Mouse (Mus musculus): ENCODE measurements at regions not wholly inside any gene's neighbourhood (a gene's known extent, or its start where the extent isn't known, plus 50 kb on each side); places are given as distances from the start of the nearest gene placed in this dataset.

DNA sequence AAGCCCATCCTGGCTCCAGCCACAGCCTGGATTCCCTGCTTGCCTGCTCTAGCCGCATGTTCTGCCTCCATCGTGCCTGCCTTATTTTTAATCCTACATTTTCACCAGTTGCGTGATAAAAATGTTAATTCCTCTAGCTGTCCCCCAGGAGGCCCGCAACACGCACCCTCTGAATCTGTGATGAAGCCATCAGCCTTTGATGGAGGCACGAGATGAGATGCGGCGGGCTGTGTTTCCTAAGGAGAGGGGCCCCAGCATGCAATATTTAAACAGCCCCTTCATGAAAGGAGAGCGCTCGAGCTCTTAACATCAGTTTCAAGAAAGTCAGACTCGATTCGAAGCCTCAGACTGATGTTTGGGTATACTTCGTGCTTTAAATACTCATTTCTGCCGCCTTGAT is 76.3 kb downstream of the Nptx2 start:
- no peak for DNase-seq (ENCODE audit: low spot score)

DNA sequence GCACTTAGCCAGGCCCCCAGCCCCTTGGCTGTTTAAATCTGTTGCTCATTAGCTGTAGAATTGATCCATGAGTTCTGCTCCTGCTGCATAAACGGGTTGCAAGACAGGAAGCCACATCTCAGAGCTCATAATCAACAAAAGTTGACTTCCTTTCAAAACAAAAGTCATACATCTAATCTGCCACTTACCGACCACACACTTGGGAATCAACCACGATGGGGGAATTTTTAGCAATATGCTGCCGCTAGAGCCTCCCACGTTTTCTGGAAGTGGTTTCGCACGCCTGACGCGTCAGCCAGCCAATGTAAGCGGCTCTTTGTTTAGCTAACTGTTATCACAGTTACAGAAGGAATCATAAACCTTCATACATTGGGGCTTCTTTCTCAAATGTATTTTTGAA is 77.7 kb downstream of the Nptx2 start:
- no peak for DNase-seq (ENCODE audit: low spot score)

DNA sequence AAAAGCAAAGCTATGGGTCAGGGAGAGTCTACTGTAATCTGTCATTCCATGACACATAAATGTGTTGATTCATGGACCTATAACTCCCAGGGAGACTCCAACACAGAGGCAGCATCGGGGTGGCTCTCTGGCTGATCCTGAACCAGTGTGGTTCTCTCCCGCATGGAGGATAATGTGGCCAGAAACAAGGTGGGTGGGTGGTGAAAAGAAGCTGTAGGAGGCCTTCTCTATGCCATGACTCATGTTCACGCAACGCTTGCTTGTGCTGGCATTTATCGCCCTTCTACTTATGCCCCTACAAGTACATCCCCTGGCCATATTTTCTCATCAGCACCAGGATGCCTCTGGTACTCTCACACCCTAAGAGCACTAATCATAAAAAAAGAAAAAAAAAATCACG is 86.6 kb downstream of the Nptx2 start:
- DNase-seq (ENCODE audit: low spot score): no peak

DNA sequence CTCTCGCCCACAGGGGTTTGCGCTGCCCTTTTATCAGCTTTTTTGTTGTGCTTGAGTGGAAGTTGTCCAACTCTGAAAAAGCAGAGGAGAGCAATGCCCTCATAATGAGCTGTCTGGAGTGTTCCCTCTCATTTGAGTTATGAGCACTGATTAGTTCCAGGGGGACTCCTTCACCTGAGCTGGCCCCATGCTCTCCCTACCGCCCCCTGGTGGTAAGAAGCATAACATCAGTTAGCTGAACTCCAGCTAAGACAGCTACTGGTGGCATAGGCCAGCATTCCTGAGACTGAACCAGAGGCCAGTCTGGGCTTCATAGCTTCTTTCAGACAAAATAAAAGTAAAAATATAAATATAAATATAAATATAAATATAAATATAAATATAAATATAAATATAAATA is 92.9 kb downstream of the Nptx2 start:
- peak; percentile 35 for DNase-seq (ENCODE audit: low spot score)

DNA sequence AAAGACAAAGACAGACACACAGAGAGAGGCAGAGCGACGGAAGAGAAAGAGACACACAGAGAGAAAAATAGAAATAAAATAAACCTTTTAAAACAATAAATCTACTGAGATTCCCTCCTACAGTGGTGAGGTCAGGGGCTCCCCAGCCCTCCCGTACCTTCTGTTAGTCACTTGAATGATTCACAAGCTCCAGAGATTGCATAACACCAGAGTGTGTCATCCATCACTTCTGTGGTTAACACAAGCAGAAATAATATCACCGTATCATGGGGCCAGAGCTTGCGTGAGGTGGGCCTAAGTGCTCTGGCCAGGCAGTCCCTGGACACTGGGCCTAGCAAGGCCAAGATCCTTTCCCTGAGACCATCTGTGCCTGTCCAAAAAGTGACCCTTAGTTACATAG is 93.9 kb downstream of the Nptx2 start:
- no peak for DNase-seq (ENCODE audit: low spot score)

DNA sequence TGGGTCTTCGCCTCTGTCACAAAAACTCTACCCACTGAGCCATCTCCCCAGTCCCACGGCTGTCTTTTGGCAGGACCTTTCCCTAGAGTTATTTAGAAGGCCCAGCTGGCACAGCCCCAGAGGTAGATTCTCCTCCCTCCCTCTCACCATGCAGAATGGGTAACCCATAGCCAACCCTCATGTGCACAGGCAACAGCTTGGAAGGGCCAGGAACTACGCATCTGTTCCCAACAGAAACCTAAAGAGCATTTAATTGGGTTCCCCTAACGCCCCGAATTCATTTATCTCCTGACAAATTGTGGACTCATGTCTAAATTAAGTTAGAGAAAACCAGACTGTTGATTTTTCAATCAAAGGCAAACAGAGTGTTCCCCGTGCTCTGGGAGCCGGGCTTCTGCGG is 97.1 kb downstream of the Nptx2 start:
- DNase-seq (ENCODE audit: low spot score): no peak

DNA sequence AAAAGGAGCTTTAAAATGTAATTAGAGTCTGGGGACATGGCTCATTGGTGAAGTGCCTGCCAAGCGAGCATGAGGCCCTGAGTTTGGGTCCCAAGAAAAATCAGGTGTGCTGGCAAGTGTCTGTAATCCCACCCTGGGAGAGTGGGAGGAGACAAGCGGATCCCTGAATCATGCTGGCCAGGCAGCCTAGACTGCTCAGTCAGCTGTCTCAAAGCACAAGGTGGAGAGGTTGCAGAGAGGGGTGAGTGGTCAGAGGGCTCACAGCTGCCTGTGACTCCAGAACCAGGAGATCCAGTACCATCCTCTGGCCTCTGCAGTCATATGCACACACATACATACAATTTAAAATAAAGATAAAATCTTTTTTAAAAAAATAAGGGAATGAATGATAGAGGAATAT is 97.7 kb downstream of the Nptx2 start:
- DNase-seq (ENCODE audit: low spot score): no peak

DNA sequence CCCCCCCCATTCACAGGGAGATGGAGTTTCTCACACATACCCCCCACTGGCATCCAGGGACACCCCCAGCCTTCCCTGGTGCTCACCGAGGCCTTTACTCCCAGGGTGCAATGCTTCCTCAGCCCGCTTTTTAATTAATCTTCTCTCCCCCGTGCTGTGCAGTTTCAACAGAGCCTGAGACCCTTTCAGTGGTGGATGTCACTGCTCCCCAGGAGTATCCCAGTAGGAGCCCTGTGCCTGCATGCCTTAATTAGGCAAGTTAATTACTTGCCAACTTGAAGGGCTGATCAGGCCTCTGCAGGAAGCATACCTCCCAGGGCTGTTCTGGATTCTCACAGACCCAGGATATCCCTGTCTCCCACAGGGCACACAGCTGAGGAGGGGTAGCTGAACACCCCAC is 99.7 kb downstream of the Nptx2 start:
- no peak for DNase-seq (ENCODE audit: low spot score)

DNA sequence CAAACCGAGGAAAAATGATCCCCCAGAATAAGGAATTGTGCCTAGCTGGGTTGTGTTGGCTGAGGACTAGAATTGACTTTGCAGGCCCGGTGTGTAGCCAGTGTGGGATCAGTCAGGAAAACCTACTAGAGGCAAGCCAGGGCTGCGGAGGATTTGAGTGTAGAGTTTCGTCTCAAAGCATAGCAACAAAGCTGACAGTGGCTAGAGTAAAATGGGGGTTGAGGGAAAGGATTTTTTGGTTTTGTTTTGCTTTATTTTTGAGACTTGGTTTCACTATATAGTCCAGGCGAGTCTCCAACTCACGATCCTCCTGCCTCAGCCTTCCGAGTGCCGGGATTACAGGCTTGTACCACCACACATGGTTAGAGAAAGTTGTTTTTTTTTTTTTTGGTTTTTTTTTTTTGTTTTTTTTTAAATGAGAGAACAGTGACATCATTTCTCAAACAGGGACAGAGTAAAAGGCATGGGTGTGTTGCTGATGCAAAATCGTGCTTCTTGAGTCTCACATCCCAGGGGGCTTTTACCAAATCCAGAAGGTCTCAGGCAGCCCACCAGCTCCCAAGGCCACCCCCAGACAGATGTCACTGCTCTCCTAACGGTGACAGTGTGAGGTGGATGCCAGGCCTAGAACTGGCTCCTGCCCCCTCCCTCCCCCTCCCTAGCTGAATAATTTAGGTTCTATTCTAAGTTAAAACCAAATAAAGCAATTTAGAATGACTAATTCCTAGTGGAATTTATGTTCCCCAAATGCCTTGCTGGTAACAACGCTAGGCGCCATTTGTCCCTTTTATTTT is 101.8 kb downstream of the Nptx2 start:
- DNase-seq (ENCODE audit: low spot score): no peak

DNA sequence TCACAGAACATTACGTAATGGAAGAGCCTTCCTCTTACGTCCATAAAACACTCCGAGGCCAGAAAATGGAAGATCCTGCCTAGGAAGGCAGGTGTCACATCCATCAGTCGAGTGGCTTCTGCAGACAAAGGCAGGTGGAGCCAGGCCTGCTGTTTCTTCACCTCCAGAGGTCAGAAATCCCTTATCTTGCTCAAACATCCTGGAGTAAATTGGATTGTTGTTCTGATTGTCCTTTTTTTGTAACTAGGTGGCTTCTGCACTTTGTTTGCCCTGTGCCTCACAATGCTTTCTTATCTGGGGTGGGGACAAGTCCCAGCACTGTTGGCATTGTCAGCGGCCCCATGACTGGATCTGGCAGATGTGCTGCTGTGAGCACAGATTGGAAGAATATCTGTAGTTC is 106.5 kb downstream of the Nptx2 start:
- DNase-seq (ENCODE audit: low spot score): no peak

DNA sequence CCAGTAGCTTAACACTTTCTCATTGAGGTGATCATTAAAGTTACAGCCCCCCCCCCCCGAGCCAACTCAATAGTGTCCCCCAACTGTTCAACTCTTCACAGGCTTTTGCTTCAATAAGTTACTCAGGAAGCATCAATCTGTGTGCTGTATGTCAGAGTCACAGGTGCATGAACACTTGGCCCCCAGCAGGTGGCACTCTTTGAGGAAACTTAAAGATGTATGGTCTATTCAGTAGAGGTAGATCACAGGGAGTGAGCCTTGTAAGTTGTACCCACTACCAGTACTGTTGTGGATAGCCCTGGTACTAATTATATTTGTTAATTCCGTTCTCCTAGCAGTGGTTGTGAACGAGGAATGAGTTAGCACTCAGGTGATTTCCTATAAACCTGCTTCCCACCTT is 99.6 kb downstream of the Tmem130 start:
- no peak for DNase-seq (ENCODE audit: low spot score)

DNA sequence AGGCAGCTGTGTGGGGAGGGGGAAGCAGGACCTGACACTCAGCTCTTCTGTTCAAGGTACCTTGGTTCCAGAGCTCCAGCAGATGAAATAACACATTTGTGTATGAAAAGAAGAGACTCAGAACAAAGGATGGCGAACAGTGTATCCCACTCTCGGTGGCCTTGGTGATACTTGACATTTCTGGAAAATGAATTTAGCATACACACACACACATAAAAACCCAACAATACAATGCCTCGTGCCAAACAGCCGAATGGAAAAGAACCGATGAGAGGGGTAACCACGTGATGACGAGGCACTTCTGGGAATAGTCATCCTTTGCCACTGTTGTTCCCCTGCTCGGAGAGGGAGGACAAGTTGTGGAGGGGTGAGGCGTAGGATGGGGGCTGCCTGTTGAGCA is 97.6 kb downstream of the Tmem130 start:
- no peak for DNase-seq (ENCODE audit: low spot score)

DNA sequence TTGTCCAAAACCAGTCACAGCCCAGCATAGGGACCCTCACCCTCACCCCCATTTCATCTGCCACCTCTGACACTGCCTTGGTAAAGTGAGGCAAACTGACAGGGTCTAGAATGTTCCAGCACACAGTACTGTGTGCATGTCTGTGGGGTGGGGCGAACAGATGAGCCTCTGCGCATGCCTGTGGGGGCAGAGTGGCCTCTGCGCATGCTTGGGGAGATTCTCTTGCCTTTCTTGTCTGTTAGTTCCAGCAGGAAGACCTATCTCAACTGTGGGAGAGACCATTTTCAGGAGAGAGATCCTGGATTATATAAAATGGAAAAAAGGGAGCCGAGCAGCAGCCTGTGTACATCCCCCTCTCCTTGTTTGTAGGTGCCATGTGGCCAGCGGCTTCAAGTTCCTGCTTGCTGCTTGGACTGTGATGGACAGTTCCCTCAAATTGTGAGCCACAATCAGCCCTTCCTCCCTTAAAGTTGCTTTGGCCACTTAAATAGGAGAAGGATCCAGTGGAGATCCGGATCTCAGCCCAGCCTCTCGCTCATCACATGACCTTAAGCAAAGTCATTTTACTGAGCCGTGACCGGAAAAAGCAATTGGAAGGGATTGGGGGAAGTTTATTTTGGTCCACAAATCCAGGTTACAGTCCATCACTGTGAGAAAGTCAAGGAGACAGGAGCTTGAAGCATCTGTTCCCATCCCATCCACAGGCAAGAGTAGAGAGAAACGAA is 96.9 kb downstream of the Tmem130 start:
- no peak for DNase-seq (ENCODE audit: low spot score)

DNA sequence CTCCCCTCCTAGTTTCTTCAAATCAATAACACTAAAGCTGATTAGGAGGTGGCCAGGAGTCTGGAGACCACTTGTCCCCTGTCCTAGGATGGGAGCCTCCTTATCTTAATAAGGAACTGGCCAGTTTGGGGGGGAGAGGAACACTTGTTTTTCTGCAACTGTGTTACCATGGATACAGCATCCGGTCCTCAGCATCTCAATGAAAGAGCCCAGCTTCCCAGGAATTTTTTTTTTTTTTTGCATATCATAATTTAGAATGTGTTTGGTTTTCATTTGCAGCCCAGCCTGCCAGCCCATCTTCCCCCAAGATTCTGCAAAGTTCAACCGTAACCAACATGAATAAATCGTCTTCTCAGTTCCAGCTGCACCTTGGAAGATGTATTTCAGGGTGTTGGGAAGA is 93.6 kb downstream of the Tmem130 start:
- no peak for DNase-seq (ENCODE audit: low spot score)

DNA sequence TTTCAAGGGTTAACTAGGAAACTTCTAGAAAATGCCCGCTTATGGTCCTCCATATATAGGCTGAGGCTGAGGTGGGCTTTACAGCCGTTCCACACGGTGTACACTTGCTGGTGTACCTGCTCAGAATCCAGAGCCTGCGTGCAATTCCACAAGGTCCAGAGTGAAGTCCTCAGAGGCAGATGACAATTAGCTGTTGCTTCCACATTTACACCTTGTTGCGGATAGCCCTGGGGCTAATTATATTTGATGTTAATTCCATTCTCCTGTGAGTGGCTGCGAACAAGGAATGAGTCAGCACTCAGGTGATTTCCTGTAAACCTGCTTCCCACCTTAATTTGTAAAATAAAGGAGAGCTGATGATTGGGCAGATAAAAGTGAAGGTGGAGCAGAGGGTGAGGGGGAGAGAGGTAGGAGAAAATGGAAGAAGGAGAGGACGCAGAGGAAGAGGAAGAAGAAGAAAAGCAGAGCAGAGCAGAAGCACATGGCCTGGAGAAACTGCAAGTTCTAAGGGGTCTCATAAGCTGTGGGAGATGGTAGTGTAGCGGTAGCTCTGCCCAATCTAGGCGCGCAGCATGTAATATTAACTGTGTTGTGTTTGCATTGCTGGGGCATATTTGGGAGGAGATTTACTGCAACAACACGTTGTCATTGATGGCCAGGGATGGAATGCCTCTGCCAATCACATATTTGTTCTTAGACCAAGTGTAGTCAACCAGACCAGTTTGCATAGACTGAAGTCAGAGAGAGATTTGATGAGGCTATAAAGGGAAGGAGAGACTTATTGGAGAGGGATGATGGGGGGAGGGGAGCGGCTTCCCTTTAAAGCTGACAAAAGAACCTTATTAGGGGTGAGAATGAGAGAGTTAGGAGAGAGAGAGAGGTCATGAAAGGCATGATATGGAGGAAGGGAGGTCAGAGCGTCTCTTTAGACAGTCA is 82.5 kb downstream of the Tmem130 start:
- no peak for DNase-seq (ENCODE audit: low spot score)

DNA sequence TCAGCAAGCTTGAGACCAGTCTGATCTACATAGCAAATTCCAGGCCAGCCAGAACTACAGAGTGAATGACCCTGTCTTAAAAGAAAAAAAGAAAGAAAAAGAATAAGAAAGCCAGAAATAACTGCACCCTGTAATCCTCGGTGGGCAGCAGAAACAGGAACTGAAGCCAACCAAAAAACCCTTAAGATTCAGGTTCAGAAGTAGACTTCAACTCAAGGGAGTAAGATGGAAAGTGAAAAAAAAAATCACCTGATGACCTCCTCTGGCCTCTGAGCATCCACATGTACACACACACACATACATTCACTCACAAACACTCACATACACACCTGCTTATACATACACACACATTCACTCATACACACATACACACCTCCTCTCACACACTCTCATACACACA is 77.4 kb downstream of the Tmem130 start:
- DNase-seq (ENCODE audit: low spot score): no peak
